Mouse (Mus musculus) urinary bladder, adult 18-20 months (tissue): Measurements from ENCODE around the gene Nubp2.

Experiments
- DNase-seq, 2 experiments: peaks; one replicate each; pipeline ENCODE4 v3.0.0; 2022; ENCODE audit warnings: low spot score in 2 of 2, mixed read lengths in 2 of 2

Nubp2 gene

DNA sequence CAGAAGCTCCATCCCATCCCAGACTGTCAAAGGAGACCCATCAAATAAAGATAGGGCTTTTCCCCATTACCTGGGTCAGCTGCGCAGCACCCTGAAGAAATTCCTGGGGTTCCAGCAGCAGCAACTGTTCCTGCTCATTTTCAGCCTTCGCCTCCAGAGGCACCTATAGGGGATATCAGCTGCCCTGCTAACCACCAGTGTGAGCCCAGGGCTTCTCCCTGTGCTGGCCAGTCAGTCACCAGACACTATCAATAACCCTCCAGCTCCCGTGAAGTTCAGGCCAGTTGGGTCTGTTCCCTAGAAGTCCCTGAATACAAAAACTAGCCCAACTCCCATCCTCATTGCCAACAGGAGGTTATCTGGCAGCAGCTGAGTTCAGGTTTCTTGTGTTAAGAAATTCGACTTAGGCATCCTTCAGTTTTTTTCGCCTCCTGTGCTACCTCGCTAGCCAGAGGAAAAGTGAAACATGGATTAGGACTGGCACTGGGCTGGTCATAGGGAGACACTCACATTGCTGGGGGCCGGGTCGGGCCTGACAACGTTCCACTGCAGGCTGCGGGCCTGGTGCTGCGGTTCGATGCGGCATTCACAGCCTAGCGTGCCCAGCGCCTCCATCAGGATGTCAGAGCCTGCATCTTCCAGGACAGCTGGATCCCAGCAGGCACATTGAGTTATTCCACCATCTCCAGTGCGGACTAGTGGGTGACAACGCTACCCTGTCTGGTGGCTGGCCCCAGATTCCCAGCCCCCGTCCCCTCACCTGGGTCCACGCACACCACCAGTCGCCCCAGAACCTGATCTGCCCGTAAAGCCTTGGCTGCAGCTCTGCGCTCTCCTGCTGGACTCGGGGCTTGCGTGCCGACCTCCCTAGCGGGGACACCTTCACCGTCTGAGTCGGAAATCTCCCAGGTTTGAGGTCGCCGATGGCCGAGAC lies 8.2 kb upstream of the Nubp2 start:
- DNase-seq, result no peak

DNA sequence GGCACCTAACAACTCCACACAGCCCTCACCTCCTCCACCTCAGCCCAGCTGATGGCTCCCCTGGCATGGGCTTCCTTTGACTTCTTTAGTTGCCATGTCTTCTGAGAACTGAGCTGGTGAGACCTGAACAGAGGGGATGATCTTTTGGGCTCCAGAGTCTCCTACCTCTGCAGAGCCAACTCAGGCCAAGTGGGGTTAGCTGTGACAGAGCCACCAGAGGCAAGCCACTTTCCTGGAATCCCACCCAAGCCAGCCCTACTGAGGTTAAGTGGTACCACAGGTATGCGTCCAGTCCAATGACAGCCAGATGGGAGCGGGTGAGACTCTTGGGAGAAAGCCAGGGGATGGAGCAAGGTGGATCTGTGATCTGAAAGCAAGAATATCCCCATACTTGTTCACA lies 7.1 kb upstream of the Nubp2 start:
- DNase-seq, result no peak

DNA sequence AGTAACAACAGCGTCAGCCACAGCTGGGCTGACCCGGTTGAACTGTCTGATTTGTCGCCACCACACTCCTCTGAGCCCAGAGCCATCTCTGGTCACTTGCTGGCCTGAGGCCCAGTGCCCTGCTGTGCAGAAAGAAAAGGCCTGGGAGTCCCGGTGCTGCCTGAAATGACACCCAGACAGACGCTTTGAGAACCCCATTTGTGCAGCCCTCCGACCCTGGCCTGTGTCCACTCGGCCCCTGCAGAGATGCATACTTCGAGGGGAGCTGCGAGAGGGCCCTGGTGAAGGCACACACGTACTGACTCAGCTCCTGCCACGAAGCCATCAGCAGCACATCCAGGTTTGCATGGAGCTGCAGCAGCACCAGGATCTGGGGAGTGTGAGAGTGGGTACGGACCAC lies 6.6 kb upstream of the Nubp2 start:
- DNase-seq, result no peak

DNA sequence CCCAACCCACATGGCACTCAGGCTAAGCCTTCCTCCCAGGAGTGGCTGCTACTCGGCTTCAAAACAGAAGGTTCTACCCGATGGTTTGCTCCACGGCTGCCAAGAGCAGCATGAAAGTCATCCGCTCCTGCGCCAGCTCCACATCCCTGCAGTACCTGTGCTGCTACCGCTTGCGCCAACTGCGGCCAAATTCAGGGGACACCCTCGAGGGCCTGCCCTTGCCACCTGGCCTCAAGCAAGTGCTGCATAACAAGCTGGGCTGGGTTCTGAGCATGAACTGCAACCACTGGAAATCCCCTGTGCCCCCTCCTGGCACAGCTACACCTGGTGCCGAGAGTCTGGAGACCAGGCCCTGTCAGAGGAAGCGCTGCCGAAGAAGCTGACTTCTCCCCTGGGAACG lies 5.2 kb upstream of the Nubp2 start:
- no peak for DNase-seq

DNA sequence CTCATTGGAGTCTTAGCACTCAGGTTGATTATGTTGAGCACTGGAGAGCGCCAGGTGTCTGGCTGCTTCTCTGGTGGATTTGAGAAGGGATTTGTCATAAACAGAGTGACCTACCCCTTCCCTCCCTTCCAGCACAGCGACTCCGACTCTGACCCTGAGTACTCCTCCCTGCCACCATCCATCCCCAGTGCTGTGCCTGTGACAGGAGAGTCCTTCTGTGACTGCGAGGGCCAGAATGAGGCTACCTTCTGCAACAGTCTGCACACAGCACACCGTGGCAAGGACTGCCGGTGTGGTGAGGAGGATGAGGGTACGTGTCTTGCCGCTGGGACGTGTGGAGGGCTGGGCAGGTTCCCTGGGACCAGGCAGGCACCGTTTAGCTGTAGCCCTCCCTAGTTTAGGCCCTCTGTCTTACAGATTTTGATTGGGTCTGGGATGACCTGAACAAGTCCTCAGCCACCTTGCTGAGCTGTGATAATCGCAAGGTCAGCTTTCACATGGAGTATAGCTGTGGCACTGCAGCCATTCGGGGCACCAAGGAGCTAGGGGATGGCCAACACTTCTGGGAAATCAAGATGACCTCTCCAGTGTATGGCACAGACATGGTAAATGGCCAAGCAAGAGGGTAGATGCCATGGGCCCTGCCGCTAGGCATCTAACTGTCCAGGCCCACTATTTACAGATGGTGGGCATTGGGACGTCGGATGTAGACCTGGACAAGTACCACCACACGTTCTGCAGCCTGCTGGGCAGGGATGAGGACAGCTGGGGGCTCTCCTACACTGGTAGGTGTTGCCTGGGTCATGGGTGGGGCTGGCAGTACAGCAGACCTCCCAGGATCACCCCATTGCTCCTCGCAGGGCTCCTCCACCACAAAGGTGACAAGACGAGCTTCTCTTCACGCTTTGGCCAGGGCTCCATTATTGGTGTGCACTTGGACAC lies 4.3 kb upstream of the Nubp2 start:
- DNase-seq, result no peak

DNA sequence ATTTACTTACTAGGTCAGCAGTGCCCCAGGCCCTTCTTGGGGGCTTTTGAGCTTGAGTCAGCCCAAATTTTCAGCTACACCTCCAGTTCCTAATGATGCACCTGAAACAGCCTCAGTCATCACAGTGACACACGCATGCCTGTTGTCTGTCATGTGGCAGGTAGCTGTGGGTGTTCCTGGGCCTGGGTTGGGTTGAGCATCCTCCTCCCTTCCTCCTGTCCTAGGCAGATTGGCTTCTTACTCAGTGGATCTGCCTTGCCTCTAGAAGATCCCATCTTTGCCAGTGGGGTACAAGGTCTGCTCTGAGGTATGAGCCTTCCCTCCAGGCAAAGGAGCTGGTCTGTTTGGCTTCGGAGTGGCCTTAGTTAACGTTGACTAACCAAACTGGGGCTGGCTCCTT lies 2.7 kb upstream of the Nubp2 start:
- DNase-seq, result no peak

DNA sequence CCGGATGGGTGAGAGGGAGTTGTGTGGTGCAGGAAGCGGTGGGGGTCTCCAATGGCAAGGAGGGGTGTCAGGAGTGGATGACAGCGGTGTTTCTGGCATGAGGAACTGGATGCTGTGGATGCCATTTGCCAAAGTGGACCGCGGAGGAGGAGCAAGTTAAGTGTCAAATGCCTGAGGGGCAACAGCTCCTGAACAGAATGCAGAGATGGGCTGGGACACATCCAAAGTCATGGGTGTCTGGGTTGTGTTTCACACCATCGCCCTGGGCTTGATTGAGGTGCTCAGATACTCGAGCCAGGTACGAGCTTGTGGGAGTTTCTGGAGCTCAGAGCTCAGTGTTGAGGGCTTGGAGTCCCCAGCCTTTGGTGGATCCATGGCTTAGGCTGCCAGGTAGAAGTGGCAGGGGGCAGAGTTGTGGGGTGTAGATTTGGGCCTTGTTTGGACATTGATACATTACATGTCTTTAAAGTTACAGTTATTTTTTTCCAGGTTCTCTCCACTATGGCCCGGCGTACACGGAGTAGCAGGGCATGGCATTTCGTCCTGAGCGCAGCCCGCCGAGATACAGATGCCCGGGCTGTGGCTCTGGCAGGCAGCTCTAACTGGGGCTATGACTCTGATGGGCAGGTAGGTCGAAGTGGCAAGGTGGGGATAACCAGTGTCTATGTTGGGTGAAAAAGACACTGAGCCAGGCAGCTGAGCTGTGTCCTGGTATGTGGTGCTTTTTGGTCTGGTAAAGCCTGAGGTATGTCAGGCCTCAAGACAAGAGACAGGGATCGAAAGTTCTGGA lies 1.3 kb upstream of the Nubp2 start:
- DNase-seq, result no peak

DNA sequence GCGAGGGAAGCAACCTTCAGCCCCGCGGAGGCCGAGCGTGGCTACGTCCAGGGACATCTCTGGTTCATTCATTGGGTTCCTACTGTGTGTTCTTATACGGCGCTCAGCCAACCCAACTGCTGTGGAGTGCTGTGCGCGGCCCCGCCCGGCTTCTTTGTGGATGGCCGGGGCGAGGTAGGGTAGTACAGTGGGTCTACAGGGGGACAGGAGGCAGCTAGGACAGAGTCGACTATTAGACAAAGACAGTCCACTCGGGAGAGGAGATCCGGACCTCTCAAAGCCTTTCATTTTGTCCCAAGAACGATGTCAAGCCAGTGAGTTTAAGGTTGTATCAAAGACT lies 753 bp upstream of the Nubp2 start:
- no peak for DNase-seq

DNA sequence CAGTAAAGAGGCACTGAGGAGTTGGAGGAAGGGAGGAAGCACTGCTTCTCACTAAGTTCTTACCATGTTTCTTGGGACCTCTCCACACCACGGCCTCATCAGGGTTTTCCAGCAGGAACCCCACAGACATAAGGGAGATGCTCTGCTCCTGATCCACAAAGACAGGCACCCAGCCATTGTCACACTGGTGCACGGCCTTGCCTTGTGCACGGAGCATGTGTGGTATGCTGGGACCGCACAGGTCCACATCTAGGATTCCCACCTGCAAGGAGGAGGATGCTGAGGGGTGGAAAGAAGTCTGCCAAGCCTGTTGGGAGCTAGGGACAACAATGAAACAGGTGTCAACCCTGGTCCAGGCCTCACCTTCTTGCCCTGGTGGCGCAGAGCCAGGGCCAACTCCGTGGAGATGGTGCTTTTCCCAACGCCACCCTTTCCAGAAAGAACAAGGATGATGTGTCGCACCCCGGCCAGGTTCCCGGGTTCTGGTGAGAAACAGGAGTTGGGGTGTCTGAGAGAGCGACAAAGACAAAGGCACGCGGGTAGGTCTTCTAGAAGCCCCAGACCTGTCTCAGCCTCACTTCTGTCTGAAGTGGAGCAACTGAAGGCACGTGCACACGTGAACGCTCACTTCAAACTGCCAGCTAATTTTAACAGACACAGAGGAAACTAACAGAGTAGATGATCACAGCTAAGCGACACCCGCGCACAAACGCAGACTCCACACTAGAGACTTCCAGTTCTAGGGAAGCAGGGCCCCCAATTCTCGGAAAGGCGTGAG lies 604 bp downstream of the Nubp2 start:
- no peak for DNase-seq

DNA sequence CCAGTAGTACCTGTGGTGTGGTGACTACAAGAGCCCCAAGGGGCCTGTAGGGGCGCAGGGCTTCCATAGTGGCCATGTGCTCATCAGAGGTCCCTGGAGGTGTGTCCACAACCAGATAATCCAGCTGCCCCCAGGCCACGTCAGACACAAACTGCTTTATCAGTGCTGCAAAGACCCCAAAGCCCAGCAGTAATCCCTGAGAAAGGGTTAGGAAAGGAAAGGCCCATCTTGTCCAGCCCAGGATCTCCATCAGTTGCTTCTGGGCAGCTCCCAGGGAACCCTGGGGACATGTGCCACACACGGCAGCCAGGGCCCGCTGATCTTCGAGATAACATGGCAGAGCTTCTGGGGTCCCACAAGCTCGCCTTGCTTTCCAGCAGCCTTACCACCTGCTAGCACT lies 1.8 kb downstream of the Nubp2 start:
- no peak for DNase-seq

DNA sequence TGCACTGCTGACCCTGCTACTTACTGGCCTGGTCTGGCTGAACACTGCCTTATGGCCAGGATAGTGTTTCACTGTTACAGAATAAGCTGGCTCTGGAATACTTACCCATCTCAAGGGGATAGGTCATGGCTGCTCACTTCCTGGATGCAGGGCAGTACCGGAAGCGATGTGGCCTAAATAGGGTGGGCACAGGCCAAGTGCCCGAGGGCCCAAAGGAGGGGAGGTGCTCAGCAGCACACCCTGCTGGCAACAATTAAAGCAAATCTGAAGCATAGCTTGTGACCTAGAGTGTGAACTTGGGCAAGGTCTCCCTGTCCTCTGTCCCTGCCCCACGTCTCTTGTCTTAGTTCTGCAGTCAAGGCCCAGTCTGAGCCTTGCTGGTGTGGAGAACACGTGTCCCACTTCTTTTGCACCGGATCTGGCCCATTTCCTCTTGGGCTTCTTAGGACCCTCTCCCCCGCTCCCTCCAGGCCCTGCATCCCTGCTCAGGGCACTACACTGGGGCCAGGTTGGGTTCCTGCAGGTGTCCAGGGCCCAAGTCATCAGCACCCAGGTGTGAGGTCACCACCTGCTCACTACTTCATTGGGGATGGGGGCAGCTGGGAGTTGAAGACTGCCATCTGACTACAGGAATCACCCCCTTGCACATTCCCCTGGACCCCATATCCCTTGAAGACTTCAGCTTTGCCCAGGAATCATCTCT lies 4.3 kb downstream of the Nubp2 start:
- DNase-seq, result no peak

DNA sequence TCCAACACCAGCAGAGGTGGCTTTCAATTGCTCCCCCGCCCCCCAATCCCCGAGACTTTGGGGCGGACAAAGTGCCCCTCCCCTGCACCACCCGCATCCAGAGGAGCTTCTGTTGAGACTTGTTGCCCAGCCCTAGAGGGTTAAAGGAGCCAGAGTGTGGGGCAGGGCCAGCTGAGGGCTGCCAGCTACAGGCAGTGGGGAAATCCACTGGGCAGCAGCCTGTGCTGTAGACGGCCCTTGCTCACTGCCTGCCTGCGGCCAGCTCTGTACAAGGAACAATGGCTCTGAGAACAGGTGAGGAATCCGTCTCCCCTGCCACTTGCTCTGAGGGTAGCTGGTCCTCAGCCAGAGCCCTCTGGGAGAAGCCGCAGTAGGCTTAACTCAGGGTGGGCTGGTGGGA lies 7.6 kb downstream of the Nubp2 start:
- no peak for DNase-seq

DNA sequence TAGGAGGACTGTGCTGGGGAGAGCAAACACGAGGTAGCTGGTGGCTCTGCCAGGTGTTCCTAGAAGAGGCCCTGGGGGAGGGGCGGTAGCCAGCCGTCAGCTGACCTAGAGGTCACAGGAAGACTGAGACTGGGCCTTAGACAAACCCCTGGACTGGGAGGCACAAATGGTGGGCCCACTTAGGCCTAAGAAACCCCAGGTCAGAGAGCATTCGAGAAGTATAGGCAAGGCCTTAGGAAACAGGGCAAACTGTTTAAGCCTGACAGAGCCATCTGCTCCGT lies 8.1 kb downstream of the Nubp2 start:
- DNase-seq, result no peak

DNA sequence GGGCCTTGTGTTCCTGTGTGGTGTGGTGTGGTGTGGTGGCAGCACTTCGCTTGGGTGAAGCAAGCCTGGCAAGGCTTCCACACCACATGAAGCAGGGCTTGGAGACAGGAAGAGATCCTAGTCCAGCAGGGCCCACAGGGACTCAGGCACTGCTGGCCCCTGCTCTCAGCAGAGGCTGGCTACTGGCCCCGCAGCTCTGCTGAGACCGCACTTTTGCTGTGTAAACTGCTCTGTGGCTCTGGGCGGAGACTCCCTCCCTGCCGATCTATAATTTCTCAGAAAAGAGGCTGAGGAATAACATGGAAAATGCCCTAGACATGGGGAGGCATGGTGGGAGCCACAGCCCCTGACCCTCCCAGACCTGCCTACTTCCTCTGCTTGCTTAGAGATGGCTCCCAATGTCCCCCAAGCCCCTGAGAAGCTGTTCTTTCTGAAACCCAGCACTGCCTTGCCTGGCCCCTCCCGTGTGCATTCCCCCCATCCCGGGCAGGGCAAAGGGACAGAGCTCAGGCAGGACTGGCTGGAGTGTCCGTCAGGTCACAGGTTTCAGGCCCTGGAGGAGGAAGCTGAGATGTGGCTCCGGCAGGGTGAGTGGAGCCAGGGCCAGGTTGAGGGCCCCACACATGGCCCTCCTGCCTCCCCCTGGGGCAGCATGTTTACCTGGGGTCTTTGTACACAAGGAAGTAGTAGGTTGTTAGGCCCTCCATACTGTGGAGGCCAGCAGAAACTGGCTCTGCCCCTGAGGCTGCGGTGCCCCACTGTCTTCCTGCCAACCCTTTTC lies 8.6 kb downstream of the Nubp2 start:
- no peak for DNase-seq

DNA sequence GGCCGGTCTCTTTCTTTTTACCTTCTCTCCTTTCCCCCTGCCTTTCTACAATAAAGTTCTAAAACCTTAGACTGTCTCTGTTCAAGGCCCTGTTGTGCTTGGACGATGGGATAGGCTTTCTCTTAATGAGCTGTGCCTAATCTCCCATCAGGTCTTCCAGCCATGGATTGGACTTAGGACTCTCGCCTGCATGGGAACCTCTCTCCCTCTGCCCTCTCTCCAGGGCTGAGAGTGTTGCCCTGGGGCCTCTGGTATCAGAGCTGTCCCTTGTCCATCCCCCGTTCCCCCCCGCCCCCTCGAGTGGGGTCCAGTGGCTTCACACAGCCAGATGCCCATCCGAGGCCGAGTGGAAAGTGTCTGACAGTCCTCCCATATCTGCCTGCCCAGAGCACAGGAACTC lies 11.2 kb downstream of the Nubp2 start:
- no peak for DNase-seq

DNA sequence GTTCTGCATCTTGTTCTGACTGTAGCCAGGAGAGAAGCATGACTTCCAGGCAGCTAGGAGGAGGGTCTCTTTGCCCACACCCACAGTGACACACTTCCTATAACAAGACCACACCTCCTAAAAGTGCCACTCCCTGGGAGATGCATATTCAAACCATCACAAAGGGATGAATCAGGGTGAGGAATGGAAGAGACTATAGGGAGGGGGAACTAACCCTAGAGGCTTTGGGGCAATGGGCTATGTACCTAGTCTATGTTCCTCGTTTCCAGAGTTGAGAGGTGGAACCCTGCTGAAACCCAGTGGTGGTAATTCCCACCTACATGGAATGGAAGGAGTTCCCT lies 11.8 kb downstream of the Nubp2 start:
- no peak for DNase-seq

DNA sequence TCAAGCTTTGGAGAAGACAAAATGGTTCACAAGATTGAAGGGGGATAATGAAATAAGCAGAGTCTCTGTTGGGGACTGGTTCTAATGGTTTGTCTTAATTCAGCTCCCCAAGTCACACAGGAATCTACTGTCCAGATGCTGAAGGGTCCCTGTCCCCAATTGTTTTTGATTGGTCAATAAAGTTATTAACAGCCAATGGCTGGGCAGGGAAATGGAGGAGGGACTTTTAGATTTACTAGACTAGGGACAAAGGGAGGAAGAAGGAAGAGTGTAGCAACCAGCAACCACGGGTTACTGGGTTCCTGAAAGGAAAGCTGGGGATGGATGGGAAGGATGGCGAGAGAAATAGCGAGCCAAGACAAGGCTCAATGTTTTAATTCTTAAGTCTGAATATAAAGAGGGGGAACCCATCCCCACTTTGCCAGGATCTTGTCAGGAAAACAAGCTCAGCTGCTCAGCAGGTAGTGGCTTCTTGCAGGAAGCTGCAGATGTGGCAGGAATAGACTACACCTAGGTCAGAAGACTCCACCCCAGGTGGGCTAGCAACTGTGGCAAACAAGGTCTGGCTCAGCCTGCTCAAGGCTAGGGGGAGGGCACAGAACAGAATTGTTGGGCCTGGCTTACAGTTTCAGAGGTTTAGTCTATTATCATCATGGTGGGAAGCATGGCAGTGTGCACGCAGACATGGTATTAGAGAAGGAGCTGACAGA lies 12.3 kb downstream of the Nubp2 start:
- DNase-seq, result no peak

DNA sequence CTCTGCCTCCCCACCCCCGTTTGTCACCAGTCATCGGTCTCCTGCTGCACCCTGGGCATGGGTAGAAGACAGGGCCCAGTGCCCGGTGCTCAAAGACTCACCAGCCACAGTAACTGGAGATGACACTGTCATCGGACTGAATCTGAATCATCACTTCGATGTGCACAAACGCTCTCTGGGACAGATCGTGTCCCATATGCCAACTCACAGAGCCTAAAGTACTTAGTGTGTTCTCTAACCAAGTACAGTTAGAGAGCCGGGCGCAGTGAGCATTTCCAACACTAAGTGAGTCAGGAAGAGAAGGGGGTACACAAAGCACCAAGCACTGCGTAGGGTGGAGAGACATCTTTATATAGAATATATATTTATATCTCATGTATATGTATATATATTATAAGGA lies 18.2 kb downstream of the Nubp2 start:
- DNase-seq, result no peak

DNA sequence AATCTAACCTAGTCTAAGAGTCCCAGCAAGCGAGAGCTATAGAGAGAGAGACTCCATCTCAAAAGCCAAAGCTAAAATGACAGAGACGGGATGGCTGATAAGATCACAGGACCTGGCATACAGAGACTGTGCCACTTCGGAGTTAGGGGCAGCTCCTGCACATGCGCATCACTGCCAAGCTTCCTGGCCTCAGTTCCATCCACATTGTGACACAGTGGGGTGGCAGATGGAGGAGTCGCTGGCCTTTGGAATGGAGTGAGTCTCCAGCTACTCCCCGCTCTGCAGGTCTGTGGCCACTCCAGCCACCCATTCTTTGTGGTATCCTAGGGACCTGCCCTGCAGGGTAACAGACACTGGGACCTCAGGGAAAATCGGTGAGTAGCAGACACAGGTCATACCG lies 20.4 kb downstream of the Nubp2 start, which contains the start of gene Igfals:
Igfals (plus strand) TSS at position 222 of the 400 bp plus-strand sequence.
- DNase-seq, result no peak

DNA sequence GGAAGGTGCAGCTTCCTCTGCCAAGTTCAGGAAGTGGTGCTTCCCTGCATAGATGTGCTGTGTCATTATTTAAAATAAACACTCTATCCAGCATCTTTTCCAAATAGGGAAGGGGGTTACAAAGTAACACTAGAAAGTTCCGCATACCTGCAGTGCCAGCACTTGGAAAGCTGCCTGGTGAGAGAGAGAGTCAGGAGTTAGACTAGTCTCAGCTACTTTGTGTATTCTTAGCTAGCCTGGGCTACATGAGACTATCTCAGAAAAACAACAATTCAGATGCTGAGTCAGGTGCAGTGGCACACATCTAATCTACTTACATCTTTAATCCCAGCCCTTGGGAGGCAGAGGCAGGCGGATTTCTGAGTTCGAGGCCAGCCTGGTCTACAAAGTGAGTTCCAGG lies 24.4 kb downstream of the Nubp2 start:
- DNase-seq, result no peak
